Mouse (Mus musculus) adrenal gland, postnatal 25 days (tissue): Measurements from ENCODE around the gene Nfyc. TPM values are rescaled to one million over a fixed set of nuclear protein-coding genes. Genes with fewer than 3 reads are reported as not detected.

ENCODE experiments used
- DNase-seq: peaks from one replicate; pipeline ENCODE4 v3.0.0; 2021; ENCODE audit warnings: mixed read lengths
- total RNA-seq: library from RNA; stranded (reverse); gene quantifications from 2 replicates; pipeline ENCODE4 v1.2.3, GENCODE M21; 2021

Gene Nfyc
- total RNA-seq, 1 experiment from 2014 or later, result 62.8 TPM

GRCm38 (mm10) chr4:120825577-120826326 is 5.6 kb downstream of the Nfyc start:
- peak; percentile 99 for DNase-seq

- peak; percentile 98 for DNase-seq
Observed at GRCm38 (mm10) chr4:120825100-120825553, 6.2 kb downstream of the Nfyc start.

GRCm38 (mm10) chr4:120822191-120822911 is 9.0 kb downstream of the Nfyc start:
- DNase-seq, result no peak

GRCm38 (mm10) chr4:120819871-120820270 is 11.5 kb downstream of the Nfyc start:
- no peak for DNase-seq

GRCm38 (mm10) chr4:120819296-120819695 is 12.1 kb downstream of the Nfyc start:
- DNase-seq, result no peak

GRCm38 (mm10) chr4:120817951-120818350 is 13.4 kb downstream of the Nfyc start:
- no peak for DNase-seq

GRCm38 (mm10) chr4:120817002-120817774 is 14.2 kb downstream of the Nfyc start:
- peak; percentile 24 for DNase-seq

- DNase-seq, result peak; percentile 63
Observed at GRCm38 (mm10) chr4:120815622-120816334, 15.6 kb downstream of the Nfyc start.

GRCm38 (mm10) chr4:120815163-120815562 is 16.2 kb downstream of the Nfyc start:
- DNase-seq, result no peak

- peak; percentile 12 for DNase-seq
Observed at GRCm38 (mm10) chr4:120814171-120814570, 17.2 kb downstream of the Nfyc start.

- no peak for DNase-seq
Observed at GRCm38 (mm10) chr4:120813762-120814161, 17.6 kb downstream of the Nfyc start.

- DNase-seq, result no peak
Observed at GRCm38 (mm10) chr4:120805816-120806215, 25.6 kb downstream of the Nfyc start.

- DNase-seq, result peak; percentile 22
Observed at GRCm38 (mm10) chr4:120801446-120801845, 29.9 kb downstream of the Nfyc start.

- no peak for DNase-seq
Observed at GRCm38 (mm10) chr4:120800691-120801090, 30.7 kb downstream of the Nfyc start.

GRCm38 (mm10) chr4:120799680-120800166 is 31.6 kb downstream of the Nfyc start:
- no peak for DNase-seq

GRCm38 (mm10) chr4:120797985-120798725 is 33.2 kb downstream of the Nfyc start:
- DNase-seq, result no peak

- DNase-seq, result no peak
Observed at GRCm38 (mm10) chr4:120796687-120797086, 34.7 kb downstream of the Nfyc start.

- no peak for DNase-seq
Observed at GRCm38 (mm10) chr4:120795646-120796045, 35.7 kb downstream of the Nfyc start.

- DNase-seq, result no peak
Observed at GRCm38 (mm10) chr4:120792918-120793317, 38.5 kb downstream of the Nfyc start.

- no peak for DNase-seq
Observed at GRCm38 (mm10) chr4:120790027-120790426, 41.3 kb downstream of the Nfyc start.

- DNase-seq, result no peak
Observed at GRCm38 (mm10) chr4:120755801-120756200, 75.6 kb downstream of the Nfyc start.
